Mouse (Mus musculus) liver, adult 2 months (tissue): ENCODE data around the gene Rab3ip. TPM values are rescaled to one million over a fixed set of nuclear protein-coding genes. Genes with fewer than 3 reads are reported as not detected.

Experiments
- DNase-seq: peaks from one replicate; pipeline ENCODE4 v3.0.0-alpha.2; 2011; ENCODE audit warnings: low read depth, low spot score; ENCODE audit errors: extremely low read depth
- H3K27ac ChIP-seq: fragments of 200-500 bp; replicated peaks from 2 replicates; pipeline ENCODE4 v1.5.1; 2012; ENCODE audit warnings: low read depth, mild to moderate bottlenecking, control low read depth, inconsistent platforms, low read length; ENCODE audit not compliant: insufficient read depth
- H3K27me3 ChIP-seq: fragments of 200-500 bp; 2 replicates; pipeline ENCODE4 v1.6.1; 2012; ENCODE audit warnings: mild to moderate bottlenecking, moderate library complexity, low read length, inconsistent platforms; ENCODE audit not compliant: control insufficient read depth, insufficient read depth
- H3K36me3 ChIP-seq: fragments of 200-500 bp; 2 replicates; pipeline ENCODE4 v1.6.1; 2012; ENCODE audit warnings: low read length, inconsistent platforms; ENCODE audit not compliant: control insufficient read depth, insufficient read depth
- H3K4me1 ChIP-seq: fragments of 200-500 bp; 2 replicates; pipeline ENCODE4 v1.6.1; 2011; ENCODE audit warnings: low read length; ENCODE audit not compliant: control insufficient read depth, insufficient read depth
- H3K4me3 ChIP-seq: fragments of 200-500 bp; 2 replicates; pipeline ENCODE4 v1.5.1; 2011; ENCODE audit warnings: low read depth, mild to moderate bottlenecking, control low read depth, low read length, moderate library complexity; ENCODE audit not compliant: insufficient read depth
- H3K79me2 ChIP-seq: fragments of 200-500 bp; 2 replicates; pipeline ENCODE4 v1.6.1; 2012; ENCODE audit warnings: inconsistent platforms, mild to moderate bottlenecking, low read length, moderate library complexity; ENCODE audit not compliant: control insufficient read depth, insufficient read depth
- H3K9ac ChIP-seq: fragments of 200-500 bp; 2 replicates; pipeline ENCODE4 v1.6.1; 2012; ENCODE audit warnings: low read depth, mild to moderate bottlenecking, control low read depth, inconsistent platforms, low read length
- CTCF ChIP-seq: fragments of 200-500 bp; IDR thresholded peaks from 2 replicates; pipeline ENCODE4 v1.5.1; 2011; ENCODE audit warnings: low read depth, low read length, control low read depth
- POLR2A ChIP-seq: fragments of 200-500 bp; IDR thresholded peaks from 2 replicates; pipeline ENCODE4 v1.6.1; 2011; ENCODE audit warnings: low read length, control low read depth; ENCODE audit not compliant: insufficient read depth; ENCODE audit errors: extremely low read depth
- WGBS: fragments of 180-500 bp; shearing (Covaris S2); methylation state at CpG from one replicate; pipeline ENCODE4 v1.1.7; 2018; 5-methylcytosine and 5-hydroxymethylcytosine counted together
- polyA plus RNA-seq: library from polyadenylated mRNA; depleted of rRNA; stranded (reverse); fragments of >200 nt; gene quantifications from 2 replicates; pipeline ENCODE4 v1.2.3, GENCODE M21; 2012
- total RNA-seq: library from RNA; depleted of rRNA; stranded (reverse); fragments of >200 nt; gene quantifications from 2 replicates; pipeline ENCODE4 v1.2.3, GENCODE M21; 2014

Rab3ip gene
- total and polyA plus RNA-seq, 2 experiments = 25.9 to 66.5 TPM

GRCm38 (mm10) chr10:116890587-116890986 lies 60.0 kb downstream of the Rab3ip start:
- DNase-seq = no peak
- WGBS = 74% methylated on average over 5 of the region's 5 CpGs
- Histone ChIP-seq H3K36me3 (no peaks in the 10 kb centered on the region), H3K4me1 (no peaks in the 10 kb centered on the region), H3K9ac (no peak overlapping the region), H3K79me2 (no peaks in the 10 kb centered on the region), H3K27me3 (no peaks in the 10 kb centered on the region), H3K27ac (no peak overlapping the region), H3K4me3 (no peak overlapping the region)
- no peak for TF ChIP-seq CTCF
- TF ChIP-seq POLR2A = no peak

GRCm38 (mm10) chr10:116884552-116884951 lies 66.0 kb downstream of the Rab3ip start:
- no peak for TF ChIP-seq POLR2A
- TF ChIP-seq CTCF = no peak
- no peak overlapping the region for H3K9ac ChIP-seq
- no peaks in the 10 kb centered on the region for H3K27me3 ChIP-seq
- 56% methylated on average over 3 of the region's 3 CpGs for WGBS
- no peak overlapping the region for H3K27ac ChIP-seq
- no peak for DNase-seq
- H3K79me2 ChIP-seq = no peaks in the 10 kb centered on the region
- H3K4me3 ChIP-seq = no peak overlapping the region
- H3K4me1 ChIP-seq = no peaks in the 10 kb centered on the region
- no peaks in the 10 kb centered on the region for H3K36me3 ChIP-seq

- Histone ChIP-seq H3K27ac (no peak overlapping the region), H3K9ac (no peak overlapping the region), H3K79me2 (no peaks in the 10 kb centered on the region), H3K4me1 (no peaks in the 10 kb centered on the region), H3K36me3 (no peaks in the 10 kb centered on the region), H3K27me3 (no peaks in the 10 kb centered on the region), H3K4me3 (no peak overlapping the region)
- DNase-seq = no peak
- 65% methylated on average over 5 of the region's 5 CpGs for WGBS
- TF ChIP-seq CTCF (no peak), POLR2A (no peak)
Observed at GRCm38 (mm10) chr10:116883531-116883930, 67.0 kb downstream of the Rab3ip start.

GRCm38 (mm10) chr10:116877436-116877835 lies 73.1 kb downstream of the Rab3ip start:
- 95% methylated on average over 4 of the region's 4 CpGs for WGBS
- Histone ChIP-seq H3K79me2 (no peaks in the 10 kb centered on the region), H3K27ac (no peak overlapping the region), H3K4me3 (no peak overlapping the region), H3K4me1 (no peaks in the 10 kb centered on the region), H3K9ac (no peak overlapping the region), H3K36me3 (no peaks in the 10 kb centered on the region), H3K27me3 (no peaks in the 10 kb centered on the region)
- DNase-seq = no peak
- TF ChIP-seq CTCF (no peak), POLR2A (no peak)

GRCm38 (mm10) chr10:116874490-116874889 lies 76.1 kb downstream of the Rab3ip start:
- no peak for TF ChIP-seq CTCF
- TF ChIP-seq POLR2A = no peak
- no peak overlapping the region for H3K9ac ChIP-seq
- no peaks in the 10 kb centered on the region for H3K27me3 ChIP-seq
- no peaks in the 10 kb centered on the region for H3K4me1 ChIP-seq
- H3K36me3 ChIP-seq = no peaks in the 10 kb centered on the region
- no peak for DNase-seq
- no peaks in the 10 kb centered on the region for H3K79me2 ChIP-seq
- H3K27ac ChIP-seq = no peak overlapping the region
- no peak overlapping the region for H3K4me3 ChIP-seq
- 67% methylated on average over 9 of the region's 9 CpGs for WGBS

- no peak overlapping the region for H3K27ac ChIP-seq
- TF ChIP-seq CTCF (no peak), POLR2A (no peak)
- no peaks in the 10 kb centered on the region for H3K36me3 ChIP-seq
- no peak overlapping the region for H3K9ac ChIP-seq
- no peaks in the 10 kb centered on the region for H3K27me3 ChIP-seq
- no peak for DNase-seq
- no peaks in the 10 kb centered on the region for H3K4me1 ChIP-seq
- 85% methylated on average over 14 of the region's 14 CpGs for WGBS
- no peak overlapping the region for H3K4me3 ChIP-seq
- no peaks in the 10 kb centered on the region for H3K79me2 ChIP-seq
Observed at GRCm38 (mm10) chr10:116872016-116872410, 78.6 kb downstream of the Rab3ip start.
